Mouse (Mus musculus): ENCODE results near the gene Dusp16. TPM values are rescaled to one million over a fixed set of nuclear protein-coding genes. Genes with fewer than 3 reads are reported as not detected.

Dusp16 gene
- polyA plus RNA-seq, 1 experiment from 2014 or later: 19.7 TPM

- H3K4me3 ChIP-seq: no peak overlapping the region
- peaks cover 6% of the 10 kb centered on the region for H3K4me1 ChIP-seq
- 87% methylated on average over 11 of the region's 11 CpGs for WGBS
- no peaks in the 10 kb centered on the region for H3K27me3 ChIP-seq (ENCODE audit: poor library complexity, severe bottlenecking)
- H3K27ac ChIP-seq: no peak overlapping the region
- H3K36me3 ChIP-seq (replicated peaks): no peaks in the 10 kb centered on the region
- H3K9me3 ChIP-seq: no peaks in the 10 kb centered on the region
- DNase-seq (ENCODE audit: extremely low spot score, low spot score): no peak
Measured at GRCm38 (mm10) chr6:134807794-134808193, 15.4 kb upstream of the Dusp16 start.

GRCm38 (mm10) chr6:134807091-134807490 is 14.7 kb upstream of the Dusp16 start:
- Histone ChIP-seq H3K9me3 (no peaks in the 10 kb centered on the region), H3K27me3 (ENCODE audit: poor library complexity, severe bottlenecking) (no peaks in the 10 kb centered on the region), H3K27ac (no peak overlapping the region), H3K4me3 (no peak overlapping the region), H3K4me1 (peaks cover 6% of the 10 kb centered on the region), H3K36me3 (replicated peaks) (no peaks in the 10 kb centered on the region)
- 71% methylated on average over 2 of the region's 2 CpGs for WGBS
- DNase-seq (ENCODE audit: extremely low spot score, low spot score): no peak

DNA sequence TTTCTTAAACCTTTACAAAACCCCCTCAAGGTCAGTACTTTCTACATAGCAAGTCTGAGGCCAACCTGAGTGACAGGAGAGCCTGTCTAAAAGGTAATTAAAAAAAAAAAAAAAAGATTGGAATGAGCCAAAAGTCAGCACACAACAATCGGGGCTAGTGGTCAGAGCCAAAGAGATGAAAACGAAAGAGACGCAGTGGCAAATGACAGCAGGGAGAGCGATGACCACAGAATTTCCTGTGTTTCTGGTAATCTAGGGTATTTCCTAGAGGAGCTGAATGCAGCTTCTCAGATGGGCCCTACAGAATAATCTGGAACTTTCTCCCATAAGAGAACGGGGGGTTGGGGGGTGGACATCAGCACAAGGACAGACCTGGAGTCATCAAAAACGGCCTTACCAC is 13.7 kb upstream of the Dusp16 start:
- Histone ChIP-seq H3K4me3 (no peak overlapping the region), H3K36me3 (replicated peaks) (no peaks in the 10 kb centered on the region), H3K27me3 (ENCODE audit: poor library complexity, severe bottlenecking) (no peaks in the 10 kb centered on the region), H3K27ac (no peak overlapping the region), H3K4me1 (peaks cover 12% of the 10 kb centered on the region), H3K9me3 (no peaks in the 10 kb centered on the region)
- no peak for DNase-seq (ENCODE audit: extremely low spot score, low spot score)
- WGBS: 92% methylated on average over 6 of the region's 6 CpGs

DNA sequence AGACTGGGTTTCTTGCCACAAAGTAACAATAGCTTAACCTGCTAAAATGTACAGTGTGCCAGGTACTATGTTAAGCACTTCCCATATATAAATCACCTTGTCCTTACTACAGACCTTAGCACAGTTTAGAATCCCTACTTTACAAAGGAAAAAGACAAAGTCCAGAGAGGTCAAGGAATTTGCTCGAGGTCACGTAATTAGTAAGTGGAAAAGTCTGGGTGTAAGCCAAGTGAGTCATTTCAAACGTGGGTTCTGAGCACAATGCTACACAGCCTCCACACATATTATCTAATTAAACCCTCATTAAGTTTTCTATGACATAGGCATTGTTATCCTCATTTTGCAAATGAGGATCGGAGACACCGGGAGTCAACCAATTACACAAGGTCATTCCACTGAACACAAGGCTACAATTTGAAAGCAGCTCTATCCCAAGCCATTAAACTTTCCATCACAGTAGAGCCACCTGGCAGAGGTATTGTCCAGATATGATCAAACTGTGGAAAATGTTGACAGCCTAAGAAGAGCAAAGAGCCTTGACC is 12.4 kb upstream of the Dusp16 start:
- no peaks in the 10 kb centered on the region for H3K36me3 ChIP-seq (replicated peaks)
- no peak overlapping the region for H3K27ac ChIP-seq
- H3K4me1 ChIP-seq: peaks cover 13% of the 10 kb centered on the region
- H3K4me3 ChIP-seq: no peak overlapping the region
- WGBS: 64% methylated on average over 5 of the region's 5 CpGs
- H3K27me3 ChIP-seq (ENCODE audit: poor library complexity, severe bottlenecking): no peaks in the 10 kb centered on the region
- no peaks in the 10 kb centered on the region for H3K9me3 ChIP-seq
- no peak for DNase-seq (ENCODE audit: extremely low spot score, low spot score)

DNA sequence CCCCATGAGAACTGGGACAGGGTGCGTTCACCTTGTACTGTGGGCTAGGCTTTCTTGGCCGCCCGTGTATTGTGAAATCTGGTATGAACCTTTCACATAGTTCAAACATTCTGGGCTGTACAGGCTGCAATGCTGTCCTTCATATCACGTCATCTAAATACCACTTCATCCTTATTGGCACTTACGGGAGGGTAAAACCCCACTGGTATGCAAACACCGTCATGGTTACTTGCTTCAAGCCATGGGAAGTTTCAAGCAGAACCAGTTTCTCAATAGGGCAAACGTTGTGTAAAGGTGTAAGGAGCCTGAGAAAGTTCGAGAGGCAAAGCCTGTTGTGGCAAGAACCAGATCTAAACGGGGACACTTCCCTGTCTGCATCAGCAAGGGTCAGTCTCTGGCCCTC is 10.2 kb upstream of the Dusp16 start:
- WGBS: 84% methylated on average over 9 of the region's 9 CpGs
- no peak overlapping the region for H3K4me3 ChIP-seq
- no peaks in the 10 kb centered on the region for H3K27me3 ChIP-seq (ENCODE audit: poor library complexity, severe bottlenecking)
- no peaks in the 10 kb centered on the region for H3K9me3 ChIP-seq
- no peak overlapping the region for H3K27ac ChIP-seq
- no peaks in the 10 kb centered on the region for H3K36me3 ChIP-seq (replicated peaks)
- H3K4me1 ChIP-seq: peaks cover 13% of the 10 kb centered on the region
- DNase-seq (ENCODE audit: extremely low spot score, low spot score): no peak

DNA sequence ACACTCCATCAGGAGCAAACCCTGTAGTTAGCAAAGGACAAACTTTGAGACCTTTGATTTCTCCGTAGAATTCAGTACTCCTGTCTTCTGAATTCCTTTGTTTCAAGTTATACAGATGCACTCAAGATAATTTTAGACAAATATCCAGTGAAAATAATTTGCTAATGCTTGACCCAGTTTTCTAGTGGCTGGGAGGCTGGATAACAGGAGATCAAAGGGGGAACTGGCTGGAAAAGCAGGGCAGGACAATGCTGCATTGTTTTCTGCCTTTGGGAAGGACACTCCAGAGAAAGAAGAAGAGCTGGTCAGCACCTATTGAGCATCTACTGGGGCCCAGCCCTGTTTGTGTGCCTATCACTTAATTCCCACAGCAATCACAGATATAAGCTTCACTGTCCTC is 9.1 kb upstream of the Dusp16 start:
- Histone ChIP-seq H3K9me3 (no peaks in the 10 kb centered on the region), H3K27me3 (ENCODE audit: poor library complexity, severe bottlenecking) (no peaks in the 10 kb centered on the region), H3K36me3 (replicated peaks) (no peaks in the 10 kb centered on the region), H3K4me3 (no peak overlapping the region), H3K4me1 (peaks cover 13% of the 10 kb centered on the region), H3K27ac (no peak overlapping the region)
- WGBS: 80% methylated on average over 1 of the region's 1 CpGs
- DNase-seq (ENCODE audit: extremely low spot score, low spot score): no peak

DNA sequence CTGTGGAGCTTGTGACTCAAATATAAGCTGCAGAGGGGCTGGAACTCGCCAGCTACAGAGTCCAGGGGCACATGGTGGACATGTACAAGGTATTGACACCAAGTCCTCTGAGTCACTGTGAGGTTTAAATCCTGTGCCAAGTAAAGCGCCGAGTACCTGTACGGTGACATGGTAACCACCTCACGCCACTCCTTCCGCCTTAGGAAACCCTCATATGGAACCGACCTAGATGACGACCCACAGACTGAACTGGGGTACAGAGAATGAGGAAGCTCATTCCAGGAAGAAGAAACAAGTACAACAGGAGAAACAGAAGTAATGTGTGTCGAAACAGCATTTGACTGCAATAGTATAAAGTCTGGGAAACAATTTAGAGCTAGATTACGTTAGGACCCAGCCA is 3.9 kb upstream of the Dusp16 start:
- H3K27me3 ChIP-seq (ENCODE audit: poor library complexity, severe bottlenecking): peaks cover 15% of the 10 kb centered on the region
- WGBS: 89% methylated on average over 10 of the region's 10 CpGs
- H3K4me3 ChIP-seq: no peak overlapping the region
- no peaks in the 10 kb centered on the region for H3K36me3 ChIP-seq (replicated peaks)
- H3K27ac ChIP-seq: no peak overlapping the region
- DNase-seq (ENCODE audit: extremely low spot score, low spot score): no peak
- no peaks in the 10 kb centered on the region for H3K9me3 ChIP-seq
- H3K4me1 ChIP-seq: peaks cover 17% of the 10 kb centered on the region

- Histone ChIP-seq H3K4me1 (peaks cover 32% of the 10 kb centered on the region), H3K27me3 (ENCODE audit: poor library complexity, severe bottlenecking) (peaks cover 15% of the 10 kb centered on the region), H3K4me3 (peak overlapping the region; percentile 30), H3K27ac (0 out of 2 replicates have a peak overlapping the region, but pooled peaks have one; percentile 53), H3K36me3 (replicated peaks) (no peaks in the 10 kb centered on the region), H3K9me3 (no peaks in the 10 kb centered on the region)
- WGBS: 13% methylated on average over 21 of the region's 21 CpGs
- peak; percentile 80 for DNase-seq (ENCODE audit: extremely low spot score, low spot score)
Measured at GRCm38 (mm10) chr6:134793911-134794520, 1.6 kb upstream of the Dusp16 start.

GRCm38 (mm10) chr6:134793046-134793806 is 801 bp upstream of the Dusp16 start:
- 0 out of 2 replicates have a peak, but pooled peaks cover under 1% of the 10 kb centered on the region for H3K36me3 ChIP-seq (replicated peaks)
- DNase-seq (ENCODE audit: extremely low spot score, low spot score): no peak
- peaks cover 34% of the 10 kb centered on the region for H3K4me1 ChIP-seq
- 36% methylated on average over 21 of the region's 21 CpGs for WGBS
- peak overlapping the region; percentile 79 for H3K4me3 ChIP-seq
- H3K27me3 ChIP-seq (ENCODE audit: poor library complexity, severe bottlenecking): peaks cover 15% of the 10 kb centered on the region
- H3K9me3 ChIP-seq: no peaks in the 10 kb centered on the region
- peak overlapping the region; percentile 98 for H3K27ac ChIP-seq

GRCm38 (mm10) chr6:134791251-134792118 is 940 bp downstream of the Dusp16 start:
- 0 out of 2 replicates have a peak, but pooled peaks cover 7% of the 10 kb centered on the region for H3K36me3 ChIP-seq (replicated peaks)
- H3K4me3 ChIP-seq: peak overlapping the region; percentile 79
- under 1% methylated on average over 46 of the region's 46 CpGs for WGBS
- peak; percentile 33 for DNase-seq (ENCODE audit: extremely low spot score, low spot score)
- H3K27ac ChIP-seq: peak overlapping the region; percentile 98
- H3K4me1 ChIP-seq: peaks cover 34% of the 10 kb centered on the region
- peaks cover 15% of the 10 kb centered on the region for H3K27me3 ChIP-seq (ENCODE audit: poor library complexity, severe bottlenecking)
- H3K9me3 ChIP-seq: no peaks in the 10 kb centered on the region

GRCm38 (mm10) chr6:134789100-134789499 is 3.3 kb downstream of the Dusp16 start:
- no peak for DNase-seq (ENCODE audit: extremely low spot score, low spot score)
- Histone ChIP-seq H3K27me3 (ENCODE audit: poor library complexity, severe bottlenecking) (peaks cover 14% of the 10 kb centered on the region), H3K36me3 (replicated peaks) (0 out of 2 replicates have a peak, but pooled peaks cover 7% of the 10 kb centered on the region), H3K4me1 (peaks cover 33% of the 10 kb centered on the region), H3K4me3 (no peak overlapping the region), H3K27ac (no peak overlapping the region), H3K9me3 (no peaks in the 10 kb centered on the region)
- 74% methylated on average over 6 of the region's 6 CpGs for WGBS

GRCm38 (mm10) chr6:134786426-134786825 is 6.0 kb downstream of the Dusp16 start:
- Histone ChIP-seq H3K27ac (no peak overlapping the region), H3K4me3 (no peak overlapping the region), H3K36me3 (replicated peaks) (peaks cover 19% of the 10 kb centered on the region), H3K27me3 (ENCODE audit: poor library complexity, severe bottlenecking) (no peaks in the 10 kb centered on the region), H3K4me1 (peaks cover 24% of the 10 kb centered on the region), H3K9me3 (no peaks in the 10 kb centered on the region)
- no peak for DNase-seq (ENCODE audit: extremely low spot score, low spot score)
- WGBS: 77% methylated on average over 3 of the region's 3 CpGs

All from forebrain, embryonic 10.5 days (tissue).